Mouse (Mus musculus) forelimb bud, embryonic 11.5 days (tissue): ENCODE measurements around the gene Sprr4.
"Not testable (repeated sequence)": the region's sequence is repeated elsewhere in the genome, so short reads cannot be mapped to it uniquely, and the experiment has no call there.

ENCODE experiments used
- DNase-seq: peaks from one replicate; pipeline ENCODE4 v3.0.0-alpha.2; 2012; ENCODE audit warnings: low read depth, low spot score

Sprr4 gene

GRCm38 (mm10) chr3:92500393-92500792 is at the start of gene Sprr4:
Sprr4 (minus strand) TSS chr3:92500493.
- no peak for DNase-seq

- no peak for DNase-seq
These were observed 34.1 kb upstream of the Sprr4 start, which contains the start of gene 2310046K23Rik for GRCm38 (mm10) chr3:92534411-92534810. 2310046K23Rik (minus strand) TSS chr3:92534511.

GRCm38 (mm10) chr3:92512325-92512724 is 12.0 kb upstream of the Sprr4 start:
- DNase-seq = peak; percentile 5

- peak; percentile 7 for DNase-seq
These were observed 10.5 kb upstream of the Sprr4 start for GRCm38 (mm10) chr3:92510786-92511185.

GRCm38 (mm10) chr3:92508185-92508584 is 7.9 kb upstream of the Sprr4 start:
- DNase-seq = no peak

- DNase-seq = no peak
These were observed 3.2 kb upstream of the Sprr4 start for GRCm38 (mm10) chr3:92503528-92503927.

GRCm38 (mm10) chr3:92490262-92490661 is 10.0 kb downstream of the Sprr4 start:
- DNase-seq = not testable (repeated sequence)

- no peak for DNase-seq
These were observed 14.0 kb downstream of the Sprr4 start for GRCm38 (mm10) chr3:92486307-92486706.

- no peak for DNase-seq
These were observed 14.4 kb downstream of the Sprr4 start, which contains the start of gene Sprr1a for GRCm38 (mm10) chr3:92485863-92486262. Sprr1a (minus strand) TSS chr3:92485895.

GRCm38 (mm10) chr3:92481249-92481648 is 19.0 kb downstream of the Sprr4 start:
- peak; percentile 9 for DNase-seq

- DNase-seq = no peak
These were observed 30.2 kb downstream of the Sprr4 start for GRCm38 (mm10) chr3:92470111-92470510.

GRCm38 (mm10) chr3:92467424-92467823 is 32.9 kb downstream of the Sprr4 start:
- DNase-seq = no peak

- DNase-seq = no peak
These were observed 33.7 kb downstream of the Sprr4 start for GRCm38 (mm10) chr3:92466576-92466975.

GRCm38 (mm10) chr3:92458620-92459019 is 41.7 kb downstream of the Sprr4 start, which contains the start of gene Sprr3:
Sprr3 (minus strand) TSS chr3:92458720.
- no peak for DNase-seq

GRCm38 (mm10) chr3:92455151-92455550 is 45.1 kb downstream of the Sprr4 start:
- DNase-seq = no peak
